Mouse (Mus musculus): ENCODE data around the gene Pgpep1l.
"Not testable (repeated sequence)": the region's sequence is repeated elsewhere in the genome, so short reads cannot be mapped to it uniquely, and the experiment has no call there.

The Pgpep1l gene

DNA sequence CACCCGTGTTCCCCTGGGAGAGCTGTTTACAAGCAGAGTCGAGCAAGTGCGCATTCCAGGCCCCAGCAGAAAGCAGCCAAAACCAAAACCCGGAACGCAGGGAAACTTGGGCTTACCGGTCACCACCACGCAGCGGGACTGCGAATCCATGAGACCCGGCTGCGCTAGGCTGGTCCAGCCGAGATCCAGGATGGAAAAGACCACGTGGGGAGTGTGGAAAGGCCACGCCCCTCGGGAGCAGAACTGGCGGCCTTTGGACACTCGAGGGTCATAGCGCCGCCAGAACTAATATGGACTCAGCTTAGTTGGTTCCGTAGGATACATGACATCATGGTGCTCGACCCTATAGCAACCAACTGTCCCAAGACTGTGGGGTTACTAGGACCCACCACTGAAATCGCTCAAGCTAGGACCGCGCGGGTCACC is at the start of gene Pgpep1l:
Gene Pgpep1l, minus strand, starts transcription at position 206 of the 426 bp plus-strand sequence.
- DNase-seq: peak in 1 of 2 experiments; percentile 11

DNA sequence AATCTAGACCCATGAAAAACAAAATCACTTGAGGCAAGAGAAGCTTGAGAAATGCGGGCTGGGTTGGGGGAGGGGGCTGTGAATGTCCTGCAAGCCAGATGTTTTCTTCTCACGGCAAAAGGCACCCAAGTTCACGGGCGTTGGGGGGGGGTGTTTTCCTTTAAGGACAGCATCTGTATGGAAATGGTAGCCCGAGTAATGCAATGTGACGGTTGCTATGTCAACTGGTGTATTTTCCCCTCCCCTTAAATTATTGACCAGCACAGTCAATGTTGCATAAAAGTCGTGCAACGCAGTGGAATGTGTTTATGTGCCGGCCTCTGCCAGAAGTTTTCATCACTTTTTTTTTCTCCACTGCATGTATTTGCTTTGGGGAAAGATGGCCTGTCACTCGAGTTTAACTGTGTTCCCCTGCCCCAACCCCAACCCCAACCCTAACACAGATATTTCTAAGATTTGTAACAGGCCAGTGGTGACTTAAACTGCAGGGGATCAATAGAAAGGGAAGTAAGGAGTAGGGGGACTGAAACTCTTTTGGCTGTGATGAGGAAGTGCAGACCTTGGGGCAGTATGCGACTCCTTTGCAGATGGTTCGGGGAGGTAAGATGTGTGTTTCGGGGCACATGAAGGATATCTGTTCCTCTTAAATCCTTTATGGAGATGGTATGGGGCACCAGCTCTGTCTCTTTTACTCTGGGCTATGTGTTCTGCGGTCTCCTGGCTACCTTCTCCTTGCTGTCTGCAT is 49.2 kb upstream of the Pgpep1l start:
- no peak for DNase-seq

DNA sequence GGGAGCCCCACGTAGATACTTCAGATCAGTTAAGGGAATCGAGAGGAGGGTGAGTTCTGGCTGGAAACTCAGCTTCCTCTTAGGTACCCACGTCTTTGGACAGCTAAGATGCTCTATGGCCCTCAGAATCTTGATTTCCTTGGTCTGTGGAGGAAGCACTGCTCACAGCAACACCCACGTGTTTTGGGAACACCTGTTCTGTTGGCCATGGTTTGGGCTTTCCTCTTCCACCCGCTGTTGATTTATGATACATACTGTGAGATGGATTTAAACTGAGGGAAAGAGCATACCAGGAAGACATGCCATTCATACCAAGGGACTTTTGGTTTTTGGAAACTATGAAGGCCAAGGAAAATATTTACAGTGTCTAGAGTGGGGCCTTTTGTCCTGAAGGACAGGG is 48.4 kb upstream of the Pgpep1l start:
- DNase-seq: peak; percentile 32 to 41

DNA sequence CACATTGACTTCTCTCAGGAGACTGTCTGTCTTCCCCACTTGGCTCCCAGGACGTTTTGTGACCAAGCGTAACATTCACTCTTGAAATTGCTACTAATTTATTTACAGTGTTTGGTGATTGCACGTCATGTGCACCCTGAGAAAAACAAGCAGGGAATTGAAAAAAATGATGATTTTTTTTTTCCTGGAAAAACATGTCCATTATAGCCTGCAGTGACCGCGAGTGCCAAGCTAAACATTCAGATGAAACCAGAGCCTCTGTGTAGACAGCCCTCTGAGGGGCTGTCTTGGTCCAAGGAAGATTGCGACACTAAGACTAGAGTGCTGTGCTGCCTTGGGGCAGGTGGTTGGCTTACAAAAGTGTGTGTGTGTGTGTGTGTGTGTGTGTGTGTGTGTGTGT is 47.4 kb upstream of the Pgpep1l start:
- no peak for DNase-seq

DNA sequence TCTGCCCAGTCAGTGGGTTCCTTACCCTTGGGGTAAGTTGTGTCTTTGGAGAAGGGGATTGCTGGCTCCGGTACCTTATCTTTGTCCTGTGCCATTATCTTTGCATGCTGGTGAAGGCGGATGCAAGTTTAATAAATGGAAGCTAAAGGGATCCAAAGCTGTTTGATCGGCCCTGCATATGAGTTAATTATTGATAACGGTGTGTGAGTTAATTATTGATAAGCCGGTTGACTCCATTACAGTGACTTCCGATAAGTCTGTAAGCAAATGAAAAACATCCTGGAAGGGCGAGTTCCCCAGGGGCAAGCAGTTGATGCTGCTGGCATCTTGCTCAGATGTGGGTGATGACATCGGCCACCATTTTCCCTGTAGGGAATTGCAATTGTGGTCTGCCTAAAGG is 42.7 kb upstream of the Pgpep1l start:
- DNase-seq: no peak

DNA sequence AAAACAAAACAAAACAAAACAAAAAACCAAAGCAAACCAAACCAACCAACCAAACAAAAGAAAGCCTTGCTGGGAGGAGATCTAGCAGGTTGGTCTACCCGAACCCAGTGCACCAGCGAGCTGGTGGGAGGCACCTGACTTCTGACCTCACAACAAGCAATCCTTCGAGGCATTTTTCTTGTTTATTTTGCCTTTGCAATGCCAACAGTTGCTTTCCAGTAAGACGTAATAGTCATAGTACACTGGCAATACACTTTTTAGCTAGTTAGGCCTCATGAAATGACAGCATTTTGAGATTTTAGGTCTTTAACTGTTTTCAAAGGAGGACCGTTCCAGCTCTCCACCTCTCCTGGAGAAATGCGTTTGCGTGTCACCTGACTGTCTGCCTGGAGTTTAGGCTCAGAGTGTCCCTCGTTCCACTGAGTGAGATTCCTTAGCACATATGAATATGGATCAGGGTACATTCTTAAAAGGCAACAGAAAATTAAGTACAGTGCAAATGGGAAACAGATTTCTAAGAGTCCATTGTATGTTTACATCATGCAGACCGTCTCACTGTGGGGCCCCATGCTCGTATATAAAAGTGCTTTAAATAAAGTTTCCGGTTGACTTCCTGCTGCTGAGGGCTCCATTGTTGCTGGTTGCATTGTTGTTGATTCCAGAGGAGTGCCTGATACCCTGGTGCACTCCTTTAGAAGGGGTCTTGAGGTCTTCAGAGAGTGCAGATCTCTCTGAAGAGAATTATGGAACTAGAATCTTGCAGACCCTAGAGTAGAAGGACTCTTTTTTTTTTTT is 41.9 kb upstream of the Pgpep1l start:
- DNase-seq: no peak

DNA sequence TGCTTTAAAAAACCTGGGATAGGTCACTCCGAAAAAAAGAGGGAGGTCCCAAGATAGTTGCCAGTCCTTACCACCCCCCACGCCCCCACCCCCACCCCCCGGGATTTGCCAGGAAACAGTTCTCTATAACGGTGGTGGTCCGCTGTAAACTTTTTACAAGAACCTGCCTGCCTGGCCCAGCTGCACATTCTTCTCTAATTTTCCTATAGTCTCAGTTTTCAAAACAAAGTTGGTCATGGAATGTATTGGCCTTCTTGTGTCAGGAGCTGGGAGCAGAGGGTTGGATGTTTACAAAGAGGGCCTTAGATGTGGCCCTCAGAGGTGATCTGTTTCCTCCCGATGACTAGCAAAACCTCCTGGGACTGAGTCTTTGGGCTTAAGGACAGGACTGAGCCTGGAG is 39.7 kb upstream of the Pgpep1l start:
- DNase-seq: no peak

DNA sequence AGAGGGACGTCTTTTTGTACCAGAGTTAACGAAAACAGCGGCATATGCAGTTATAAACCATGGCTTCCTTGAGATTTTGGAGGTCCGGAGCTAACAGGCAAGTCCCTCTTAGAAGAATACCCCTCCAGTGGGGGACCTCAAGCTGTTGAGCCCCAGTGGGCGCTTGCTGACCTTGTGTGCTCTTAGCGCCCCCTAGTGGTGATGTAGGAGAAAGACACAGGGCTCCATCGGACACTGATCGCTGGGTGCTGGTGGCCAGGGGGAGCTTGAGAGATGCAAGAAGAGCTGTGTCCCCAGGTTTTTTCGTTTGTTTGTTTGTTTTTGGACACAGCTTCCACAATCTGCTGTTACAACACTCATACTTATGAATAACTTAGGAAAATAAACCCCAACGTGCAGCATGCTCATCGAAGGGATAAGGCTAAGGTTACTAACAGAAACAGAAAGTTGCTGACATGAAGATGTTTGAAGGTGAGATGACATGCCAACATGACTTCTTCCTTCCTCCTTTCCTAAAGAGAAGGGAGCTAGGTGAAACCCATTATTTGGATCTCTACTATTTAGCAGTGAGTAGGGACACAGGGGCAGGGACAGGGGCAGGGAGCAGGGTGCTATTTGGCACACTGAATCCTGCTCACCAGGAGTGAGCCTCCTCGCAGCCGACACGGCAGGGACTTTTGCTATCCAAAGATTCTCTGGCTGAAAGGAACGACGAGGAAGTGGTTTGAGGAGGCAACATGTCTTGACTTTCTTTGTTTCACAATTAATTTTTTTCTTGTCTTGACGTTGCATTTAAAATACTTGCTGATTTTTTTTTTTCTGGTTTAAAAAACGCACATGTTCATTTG is 38.8 kb upstream of the Pgpep1l start:
- peak; percentile 50 to 73 for DNase-seq

DNA sequence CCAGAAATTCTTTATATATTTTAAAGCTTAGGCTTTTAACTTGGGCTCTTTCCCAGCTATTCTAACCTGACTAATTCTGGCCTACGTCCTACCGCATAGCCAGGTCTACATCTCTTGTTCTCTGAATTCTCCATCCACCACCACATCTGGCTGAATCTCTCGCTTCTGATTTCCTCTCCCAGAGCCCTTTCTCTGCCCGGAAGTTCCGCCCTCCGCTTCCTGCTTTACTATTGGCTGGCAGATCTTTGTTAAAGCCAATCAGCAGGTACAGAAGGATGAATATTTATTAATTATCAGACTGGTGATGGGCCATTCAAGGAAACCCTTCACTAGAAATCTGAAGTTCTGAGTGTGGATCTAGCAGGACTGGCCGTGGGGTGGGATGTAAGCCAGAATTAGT is 37.1 kb upstream of the Pgpep1l start:
- no peak for DNase-seq

DNA sequence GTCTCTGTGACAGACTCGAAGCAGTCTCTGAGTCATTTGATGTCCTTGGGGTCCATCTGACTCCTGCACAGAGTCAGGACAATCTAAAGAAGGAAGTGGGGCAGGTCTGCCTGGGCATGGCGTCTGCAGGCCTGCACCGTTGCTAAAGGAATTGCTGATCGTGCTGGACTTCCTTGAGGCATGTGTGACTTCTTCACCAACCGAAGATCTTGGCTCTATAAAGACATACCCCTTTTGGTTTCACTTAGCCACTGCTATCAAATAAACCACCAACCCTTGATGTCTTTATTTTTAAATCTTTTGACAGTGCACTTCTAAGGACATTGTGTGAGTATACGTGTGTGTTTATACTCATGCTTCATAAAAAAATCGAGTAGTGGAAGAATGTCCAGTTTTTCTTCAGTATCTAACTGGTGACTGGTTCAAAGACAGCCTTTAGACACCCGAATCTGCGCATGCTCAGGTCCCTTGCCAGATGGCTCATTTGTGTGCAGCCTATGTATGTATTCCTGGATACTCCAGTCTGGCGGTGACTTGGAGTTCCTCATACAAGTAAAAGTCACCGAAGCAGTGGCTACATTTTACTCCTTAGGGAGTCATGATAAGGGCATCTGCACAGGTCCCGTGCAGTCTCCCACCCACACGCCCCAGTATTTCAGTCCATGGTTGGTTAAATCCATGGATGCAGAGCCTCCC is 34.5 kb upstream of the Pgpep1l start:
- DNase-seq: no peak

DNA sequence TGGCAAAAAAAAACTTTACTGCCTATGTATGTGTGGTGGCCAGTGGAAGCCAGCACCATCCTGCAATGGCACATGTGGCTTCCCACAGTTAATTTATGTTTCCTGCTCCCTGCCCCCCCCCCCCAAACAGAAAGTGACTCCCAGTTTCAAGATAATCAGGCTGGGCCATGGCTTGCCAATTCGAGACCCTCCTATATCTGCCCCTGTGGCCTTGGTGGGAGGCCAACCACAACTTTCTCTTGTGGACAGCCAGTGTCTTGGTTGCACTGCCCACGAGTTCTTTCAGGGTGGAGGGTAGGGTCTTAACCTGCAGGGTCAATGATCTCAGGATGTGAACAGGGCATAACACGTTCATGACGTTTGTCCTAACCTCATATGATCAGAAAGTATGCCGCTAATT is 32.5 kb upstream of the Pgpep1l start:
- DNase-seq: no peak

DNA sequence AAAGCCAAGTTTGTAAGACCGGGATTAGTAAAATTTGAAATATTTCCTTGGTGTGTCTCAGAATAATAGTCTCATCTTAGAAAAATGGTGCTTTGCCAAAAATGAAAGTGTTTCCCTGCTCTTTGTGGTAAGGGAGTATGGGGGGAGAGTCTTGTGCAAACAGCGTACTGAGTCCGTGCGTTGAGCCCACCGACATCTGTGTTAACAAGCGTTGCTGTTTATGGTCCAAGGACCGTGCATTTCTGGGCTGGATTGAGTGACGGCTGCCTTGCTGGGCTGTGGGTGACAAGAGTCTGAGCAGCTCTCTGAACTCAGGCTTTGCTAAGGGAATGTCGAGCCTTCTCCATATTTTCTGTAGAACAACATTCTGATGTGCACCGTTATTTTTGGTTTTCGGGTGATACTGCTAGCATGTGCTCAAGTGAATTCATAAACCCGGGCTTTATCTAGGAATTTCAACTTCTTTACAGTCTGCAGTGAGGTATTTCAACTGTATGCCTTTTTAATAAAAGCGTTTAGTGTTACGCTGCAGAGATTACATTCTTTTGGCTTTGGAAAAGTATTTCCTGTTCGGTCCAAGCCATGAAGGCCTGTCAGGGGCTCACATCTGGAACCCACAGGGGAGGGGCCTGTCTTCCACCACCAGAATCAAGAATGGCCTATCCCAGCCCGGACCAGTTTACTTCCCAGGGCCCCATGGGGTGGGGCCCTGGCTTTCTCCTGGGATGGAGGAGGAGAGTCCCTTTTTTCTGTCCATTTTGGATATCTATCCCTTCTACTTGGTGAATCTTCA is 30.2 kb upstream of the Pgpep1l start:
- no peak for DNase-seq

DNA sequence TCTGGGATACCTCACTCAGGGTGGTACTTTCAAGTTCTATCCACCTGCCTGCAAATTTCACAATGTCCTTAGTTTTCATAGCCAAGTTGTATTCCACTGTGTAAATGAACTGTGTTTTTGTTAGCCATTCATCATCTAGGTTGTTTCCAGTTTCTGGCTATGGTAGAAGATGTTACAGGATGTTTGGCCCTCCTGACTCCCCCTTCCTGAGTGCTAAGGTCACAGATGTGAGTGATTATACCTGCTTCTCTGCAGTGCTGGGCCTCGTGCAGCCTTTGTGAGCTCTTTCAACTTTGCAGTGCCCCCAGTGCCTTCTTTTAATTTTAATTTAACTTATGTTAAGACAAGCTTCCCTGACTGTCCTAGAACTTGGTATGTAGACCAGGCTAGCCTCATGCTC is 27.6 kb upstream of the Pgpep1l start:
- DNase-seq: no peak

DNA sequence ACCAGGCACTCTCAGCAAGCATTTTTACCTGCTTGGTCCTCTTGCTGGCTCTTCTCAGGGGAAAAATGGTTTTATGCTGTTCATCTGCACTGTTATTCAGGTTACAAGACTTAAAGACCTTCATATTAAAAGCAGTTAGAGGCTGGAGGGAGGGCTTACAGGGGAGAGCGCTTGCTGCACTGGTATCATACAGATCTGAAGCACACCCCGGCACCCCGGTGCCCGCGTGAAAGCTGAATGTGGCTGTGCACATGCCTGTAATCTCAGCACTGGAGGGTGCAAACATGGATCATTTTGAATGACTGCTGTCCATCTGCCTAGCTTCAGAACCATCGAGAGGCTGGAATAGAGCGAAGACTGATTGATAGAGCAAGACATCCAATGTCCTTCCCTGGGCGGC is 25.0 kb upstream of the Pgpep1l start:
- DNase-seq: no peak

DNA sequence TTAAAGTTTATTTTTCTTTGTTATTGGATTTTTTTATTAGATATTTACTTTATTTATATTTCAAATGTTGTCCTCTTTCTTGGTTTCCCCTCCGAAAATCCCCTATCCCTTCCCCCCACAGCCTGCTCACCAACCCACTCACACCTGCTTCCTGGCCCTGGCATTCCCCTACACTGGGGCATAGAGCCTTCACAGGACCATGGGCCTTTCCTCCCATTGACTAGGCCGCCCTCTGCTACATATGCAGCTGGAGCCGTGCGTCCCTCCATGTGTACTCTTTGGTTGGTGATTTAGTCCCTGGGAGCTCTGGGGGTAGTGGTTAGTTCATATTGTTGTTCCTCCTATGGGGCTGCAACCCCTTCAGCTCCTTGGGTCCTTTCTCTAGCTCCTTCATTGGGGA is 24.0 kb upstream of the Pgpep1l start:
- DNase-seq: not testable (repeated sequence)

DNA sequence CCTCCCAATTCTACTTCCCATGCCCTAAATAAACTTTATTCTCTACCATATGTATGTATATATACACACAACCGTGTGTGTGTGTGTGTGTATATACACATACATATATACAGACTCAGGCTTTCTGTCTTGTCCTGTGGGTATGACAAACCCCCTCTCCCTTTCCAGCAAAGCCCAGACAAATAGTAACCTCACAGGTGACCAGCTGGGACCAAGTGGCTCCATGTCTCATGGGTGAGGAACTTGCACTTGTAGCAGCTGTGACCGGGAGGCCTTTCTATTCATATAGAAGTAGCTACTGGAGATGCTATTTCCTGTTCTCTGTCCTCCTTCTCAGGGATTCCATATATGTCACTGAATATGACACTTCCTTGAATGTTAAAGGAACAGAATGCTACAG is 23.5 kb upstream of the Pgpep1l start:
- no peak for DNase-seq

DNA sequence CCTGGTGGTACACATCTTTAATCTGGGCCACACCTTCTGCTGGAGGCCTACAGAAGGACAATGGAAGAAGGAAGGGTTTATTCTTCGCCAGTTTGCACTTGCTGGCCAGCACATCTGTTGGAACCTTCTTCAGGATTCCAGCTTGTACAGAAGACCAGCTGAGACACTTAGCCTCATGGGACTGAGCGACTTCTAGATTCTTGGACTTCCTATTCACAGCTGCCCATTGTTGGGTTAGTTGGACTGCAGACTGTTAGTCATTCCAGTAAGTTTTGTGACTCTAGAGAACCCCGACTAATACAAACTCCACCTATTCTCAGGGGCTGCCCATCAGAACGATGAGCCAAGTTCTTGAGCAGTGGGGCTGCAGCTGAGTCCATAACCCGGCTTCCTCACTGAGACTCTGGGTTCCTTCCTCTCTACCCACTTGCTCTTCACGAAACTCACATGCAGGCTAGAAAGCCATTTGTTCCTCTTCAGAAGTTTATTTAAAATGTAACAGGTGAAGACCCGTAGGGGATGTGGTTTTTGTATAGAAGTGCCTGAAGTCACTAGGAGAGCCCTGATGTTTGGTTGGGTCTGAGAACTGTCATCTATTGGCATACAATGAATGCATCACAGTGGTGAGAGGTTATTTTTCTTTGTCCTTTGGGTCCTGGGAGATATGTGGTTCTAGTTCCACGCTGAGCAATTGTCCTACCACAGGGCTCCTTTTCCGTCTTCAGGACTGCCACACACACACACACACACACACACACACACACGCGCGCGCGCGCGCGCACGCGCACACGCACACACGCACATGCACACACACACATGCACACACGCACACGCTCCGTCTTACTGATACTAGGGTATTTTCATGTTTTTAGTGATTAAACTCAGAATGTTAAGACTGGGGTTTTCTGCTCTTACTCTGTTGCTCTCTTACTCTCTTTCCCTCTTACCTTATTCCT is 22.8 kb upstream of the Pgpep1l start:
- no peak for DNase-seq

DNA sequence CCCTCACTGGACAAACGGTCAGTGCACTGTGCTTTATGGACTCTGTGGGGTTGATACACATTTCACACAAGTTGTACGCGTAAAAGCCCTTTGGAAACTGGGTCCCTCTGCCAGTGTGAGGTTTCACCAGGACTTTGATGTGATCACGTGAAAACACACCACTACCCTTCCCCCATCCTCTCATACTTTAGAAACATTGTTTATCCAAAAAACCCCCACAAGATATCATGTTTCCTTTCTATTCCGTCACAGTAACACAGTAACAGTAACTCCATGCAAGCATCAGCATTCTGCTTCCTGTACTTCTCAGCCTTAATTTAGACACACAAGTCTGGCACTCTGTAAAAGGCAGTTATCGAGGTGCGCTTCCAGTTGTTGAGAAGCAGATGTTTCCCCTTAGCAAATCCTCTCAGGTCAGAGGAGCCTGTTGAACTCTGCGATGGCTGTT is 21.8 kb upstream of the Pgpep1l start:
- DNase-seq: no peak

DNA sequence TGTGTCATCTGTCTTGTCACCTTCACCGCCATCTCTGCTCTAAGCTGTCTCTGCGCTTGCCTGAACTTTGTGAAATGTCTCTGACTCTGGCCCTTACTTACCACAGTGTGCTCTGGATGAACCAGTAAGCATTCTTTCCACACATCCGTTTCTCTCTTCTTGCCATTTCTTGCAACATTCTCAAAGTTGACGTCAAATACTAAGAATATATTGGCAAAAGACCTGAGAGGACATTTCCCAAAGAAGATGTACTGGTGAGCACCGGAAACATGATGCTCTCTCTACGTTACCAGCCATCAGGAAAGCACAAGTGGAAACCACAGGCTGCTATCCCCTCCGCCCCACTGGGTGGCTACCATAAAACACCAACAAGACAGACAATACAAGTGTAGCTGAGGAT is 19.7 kb upstream of the Pgpep1l start:
- DNase-seq: no peak

DNA sequence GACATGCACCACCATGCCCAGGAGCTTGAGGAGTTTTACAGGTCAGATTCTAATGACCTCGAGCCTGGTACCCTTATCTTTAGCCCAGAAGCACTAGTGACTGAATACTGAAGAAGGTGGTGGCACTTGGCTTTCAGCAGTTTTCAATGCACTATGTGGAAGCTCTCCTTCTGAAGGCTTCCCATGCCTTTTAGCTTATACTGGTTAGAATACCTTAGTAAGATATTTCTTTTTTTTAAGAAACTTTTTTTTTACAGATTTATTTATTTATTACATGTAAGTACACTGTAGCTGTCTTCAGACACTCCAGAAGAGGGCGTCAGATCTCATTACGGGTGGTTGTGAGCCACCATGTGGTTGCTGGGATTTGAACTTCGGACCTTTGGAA is 19.1 kb upstream of the Pgpep1l start:
- DNase-seq: not testable (repeated sequence)

Measured in cerebellum, adult 18-20 months (tissue).